Mouse (Mus musculus) heart, postnatal 4 days (tissue): ENCODE measurements around the gene Plekhn1. TPM values are rescaled to one million over a fixed set of nuclear protein-coding genes. Genes with fewer than 3 reads are reported as not detected.

Experiments
- DNase-seq: peaks from one replicate; pipeline ENCODE4 v3.0.0; 2021
- microRNA-seq, 2 experiments: library from miRNA; unstranded; fragments of <30 nt; microRNA quantifications; one replicate each; pipeline ENCODE4 v1.2.0; 2021 to 2022
- total RNA-seq, 2 experiments: library from RNA; stranded (reverse); gene quantifications; 2 replicates each; pipeline ENCODE4 v1.2.3; 2021

The Plekhn1 gene
- total RNA-seq, 2 experiments from 2014 or later: 9.1 to 10.2 TPM

DNA sequence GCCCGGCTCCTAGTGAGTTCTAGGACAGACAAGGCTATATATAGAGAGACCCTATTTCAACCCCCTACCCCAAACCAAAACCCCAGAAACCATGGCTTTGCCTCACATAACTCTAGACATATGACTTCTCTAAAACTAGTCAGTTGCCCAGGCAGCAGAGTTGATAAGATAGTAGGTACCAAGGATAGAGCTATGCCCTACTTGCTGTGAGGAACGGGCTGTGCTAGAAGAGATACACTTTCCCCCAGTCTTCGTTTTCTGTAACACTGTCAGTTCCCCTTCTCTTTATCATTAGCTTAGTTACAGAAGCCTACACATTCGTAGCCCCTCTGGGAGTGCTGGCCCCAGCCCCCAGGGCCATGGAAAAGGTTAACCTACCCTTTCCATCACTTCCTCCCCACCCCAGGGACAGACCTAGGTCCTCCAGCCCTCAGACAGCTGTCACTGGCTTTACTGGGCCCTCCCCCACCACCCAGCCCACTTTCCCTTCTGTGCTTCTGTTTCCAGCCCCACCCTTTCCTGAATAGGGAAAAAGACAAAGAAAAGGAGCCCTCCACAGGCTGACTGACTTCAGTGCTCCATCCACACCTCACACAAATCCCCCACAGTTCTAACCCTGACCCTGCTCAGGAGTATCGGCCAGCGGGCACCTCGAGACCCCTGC, 50.2 kb downstream of the Plekhn1 start:
- peak; percentile 32 for DNase-seq

DNA sequence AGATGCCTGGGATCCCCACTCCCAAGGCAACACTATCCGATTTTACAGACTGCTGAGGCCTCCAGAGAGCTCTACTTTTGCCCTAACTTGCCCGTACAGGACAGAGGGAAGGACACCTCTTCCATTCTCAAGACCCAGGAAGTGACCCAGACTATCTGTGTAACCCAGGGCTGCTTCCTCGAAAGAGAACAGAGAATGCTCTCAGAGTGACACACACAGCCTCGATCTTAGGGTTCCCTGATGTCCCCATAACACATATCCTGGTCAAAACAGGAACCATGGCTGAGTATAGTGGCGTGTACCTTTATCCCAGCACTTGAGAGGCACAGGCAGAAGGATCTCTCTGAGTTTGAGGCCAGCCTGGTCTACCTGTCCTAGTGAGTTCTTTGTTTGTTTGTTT, 50.9 kb downstream of the Plekhn1 start:
- DNase-seq: no peak

DNA sequence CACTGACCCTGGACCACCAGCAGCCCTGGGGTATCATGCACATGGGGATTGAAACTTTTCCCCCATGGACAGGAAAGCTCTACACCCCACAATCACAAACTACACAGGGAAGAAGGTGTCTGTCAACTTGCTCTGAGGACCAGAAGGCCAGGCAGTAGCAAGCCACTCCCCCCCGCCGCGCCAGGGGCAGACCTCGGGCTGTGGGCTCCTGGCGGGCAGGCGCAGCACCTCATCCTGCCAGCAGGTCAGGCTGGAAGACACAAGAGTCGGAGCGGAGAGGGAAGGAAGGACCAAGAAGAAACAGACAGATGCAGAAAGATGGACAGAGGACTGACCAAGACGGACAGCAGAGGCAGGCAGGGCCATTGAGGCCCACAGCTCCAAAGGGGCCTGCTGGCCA, 57.0 kb downstream of the Plekhn1 start:
- DNase-seq: no peak

GRCm38 (mm10) chr4:156171828-156172227, 62.8 kb downstream of the Plekhn1 start:
- DNase-seq: peak; percentile 51

Small RNA genes within 50 kb of the gene (microRNA-seq; reads per million reads assigned to microRNA genes)
- 3.5 to 4.5 reads per million in 2 experiments for gene Mir7658

Other genes starting within 250 kb of the Plekhn1 start
- gene B3galt6, start 242.2 kb downstream of the Plekhn1 start, total RNA-seq: 1 to 10 TPM; 4.1 to 4.5 TPM
- 100 to 1,000 TPM; 107 to 109 TPM for gene Sdf4, start 242.0 kb downstream of the Plekhn1 start, total RNA-seq
- under 1 TPM; 0.34 to 0.62 TPM for gene Tnfrsf4, start 221.0 kb downstream of the Plekhn1 start, total RNA-seq
- under 1 TPM in 1 of 2 experiments, not detected in 1; 0.29 TPM for gene Tnfrsf18, start 208.7 kb downstream of the Plekhn1 start, total RNA-seq
- gene Ttll10, start 175.4 kb downstream of the Plekhn1 start, total RNA-seq: under 1 TPM; 0.16 to 0.55 TPM
- gene 9430015G10Rik, start 124.9 kb downstream of the Plekhn1 start, total RNA-seq: 1 to 10 TPM; 7.3 to 9.4 TPM
- under 1 TPM in 1 of 2 experiments, not detected in 1; 0.25 TPM for gene Rnf223, start 104.3 kb downstream of the Plekhn1 start, total RNA-seq
- gene Agrn, start 37.4 kb downstream of the Plekhn1 start, total RNA-seq: 100 to 1,000 TPM; 112 TPM
- 1 to 10 TPM; 1.3 to 1.4 TPM for gene Isg15, start 34.0 kb downstream of the Plekhn1 start, total RNA-seq
- 1 to 10 TPM; 7.6 to 7.7 TPM for gene AW011738, start 31.6 kb downstream of the Plekhn1 start, total RNA-seq
- 100 to 1,000 TPM in 1 of 2 experiments, 10 to 100 TPM in 1; 91.2 to 106 TPM for gene Perm1, start 19.0 kb downstream of the Plekhn1 start, total RNA-seq
- 10 to 100 TPM; 25.2 to 25.4 TPM for gene Noc2l, start 1.2 kb upstream of the Plekhn1 start, total RNA-seq
- under 1 TPM; 0.16 to 0.29 TPM for gene Samd11, start 20.8 kb upstream of the Plekhn1 start, total RNA-seq
- not detected for gene Vmn2r-ps159, start 96.2 kb upstream of the Plekhn1 start, total RNA-seq